Mouse (Mus musculus) forebrain, embryonic 15.5 days (tissue): Measurements from ENCODE around the gene Gns. TPM values are rescaled to one million over a fixed set of nuclear protein-coding genes. Genes with fewer than 3 reads are reported as not detected.
"Not testable (repeated sequence)": the region's sequence is repeated elsewhere in the genome, so short reads cannot be mapped to it uniquely, and the experiment has no call there.

Source experiments
- ATAC-seq: fragments of 200-750 bp; cut with Nextera tagmentation; replicated peaks from 2 replicates; pipeline ENCODE4 v1.8.0; 2017; ENCODE audit warnings: mild to moderate bottlenecking, moderate TSS enrichment, moderate library complexity
- H3K27ac ChIP-seq: fragments of 300-500 bp; sonication (generic); replicated peaks from 2 replicates; pipeline ENCODE4 v1.5.1; 2015; ENCODE audit warnings: mild to moderate bottlenecking, inconsistent platforms
- H3K27me3 ChIP-seq: fragments of 300-500 bp; sonication (generic); 2 replicates; pipeline ENCODE4 v1.6.1; 2015; ENCODE audit warnings: inconsistent platforms
- H3K36me3 ChIP-seq: fragments of 300-500 bp; sonication (generic); 2 replicates; pipeline ENCODE4 v1.6.1; 2015; ENCODE audit warnings: mild to moderate bottlenecking, inconsistent platforms
- H3K4me1 ChIP-seq: fragments of 300-500 bp; sonication (generic); 2 replicates; pipeline ENCODE4 v1.6.1; 2015; ENCODE audit warnings: inconsistent platforms
- H3K4me2 ChIP-seq: fragments of 300-500 bp; sonication (generic); replicated peaks from 2 replicates; pipeline ENCODE4 v1.6.1; 2015; ENCODE audit warnings: mild to moderate bottlenecking, inconsistent platforms
- H3K4me3 ChIP-seq: fragments of 300-500 bp; sonication (generic); 2 replicates; pipeline ENCODE4 v1.5.1; 2015; ENCODE audit warnings: mild to moderate bottlenecking, inconsistent platforms
- H3K9ac ChIP-seq: fragments of 300-500 bp; sonication (generic); replicated peaks from 2 replicates; pipeline ENCODE4 v1.6.1; 2015; ENCODE audit warnings: mild to moderate bottlenecking, inconsistent platforms
- H3K9me3 ChIP-seq: fragments of 300-500 bp; sonication (generic); 2 replicates; pipeline ENCODE4 v1.6.1; 2016; ENCODE audit warnings: inconsistent platforms
- WGBS: fragments of 180-500 bp; shearing (Covaris S2); methylation state at CpG from one replicate; pipeline ENCODE4 v1.1.7; 2015; ENCODE audit warnings: mixed read lengths; 5-methylcytosine and 5-hydroxymethylcytosine counted together
- polyA plus RNA-seq: library from polyadenylated mRNA; unstranded; fragments of >200 nt; fragmentation: Nextera tagmentation; extraction: Ambion mirVana; gene quantifications from 2 replicates; pipeline ENCODE4 v1.2.1, GENCODE M21; 2015

The Gns gene
- 30.3 and 34.7 TPM in 2 replicates for polyA plus RNA-seq

DNA sequence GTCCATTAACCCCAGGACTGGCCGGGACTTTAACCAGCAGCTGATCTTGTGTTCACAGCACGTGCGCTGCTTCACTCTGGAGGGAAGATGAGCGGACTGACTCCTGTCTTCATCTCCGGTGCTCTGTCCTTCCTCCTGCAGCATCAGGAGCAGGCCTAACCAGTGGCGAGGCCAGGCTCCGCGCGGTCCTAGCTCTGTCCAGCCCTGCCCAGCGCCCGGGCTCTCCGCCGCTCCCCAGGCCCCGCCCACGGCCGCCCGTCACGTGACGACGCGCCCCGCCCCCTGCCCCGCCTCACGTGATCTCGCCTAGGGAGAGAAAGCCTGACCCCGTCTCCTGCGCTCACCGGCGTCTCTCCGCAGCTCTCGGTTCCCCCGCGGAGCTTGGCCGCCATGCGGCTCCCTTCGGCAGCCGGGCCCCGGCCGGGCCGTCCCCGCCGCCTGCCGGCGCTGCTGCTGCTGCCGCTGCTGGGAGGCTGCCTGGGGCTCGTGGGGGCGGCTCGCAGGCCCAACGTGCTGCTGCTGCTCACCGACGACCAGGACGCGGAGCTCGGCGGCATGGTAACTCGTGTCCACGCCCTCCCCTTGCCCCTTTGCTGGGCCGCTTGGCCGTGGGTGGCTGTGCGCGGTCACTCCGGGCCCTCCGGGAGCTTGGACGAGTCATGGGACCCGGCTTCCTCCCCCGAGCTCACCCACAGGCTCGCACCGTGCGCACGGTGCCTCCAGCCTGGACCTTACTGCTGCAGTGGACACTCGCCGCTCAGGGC lies at the start of gene Gns:
Gene Gns, plus strand, starts transcription at position 290 of the 764 bp plus-strand sequence.
- peak; percentile 97 for ATAC-seq
- Histone ChIP-seq H3K4me3 (peak within 1 kb of the TSS; percentile 92), H3K27ac (peak within 1 kb of the TSS; percentile 55; the same call in 1 of the 2 replicates), H3K9ac (peak within 1 kb of the TSS; percentile 87), H3K27me3 (no peaks in the 10 kb centered on the region), H3K4me2 (peak within 1 kb of the TSS; percentile 63), H3K36me3 (no peaks in the 10 kb centered on the region), H3K4me1 (peaks cover 26% of the 10 kb centered on the region), H3K9me3 (no peaks in the 10 kb centered on the region)
- under 1% methylated on average over 72 of the region's 72 CpGs for WGBS

DNA sequence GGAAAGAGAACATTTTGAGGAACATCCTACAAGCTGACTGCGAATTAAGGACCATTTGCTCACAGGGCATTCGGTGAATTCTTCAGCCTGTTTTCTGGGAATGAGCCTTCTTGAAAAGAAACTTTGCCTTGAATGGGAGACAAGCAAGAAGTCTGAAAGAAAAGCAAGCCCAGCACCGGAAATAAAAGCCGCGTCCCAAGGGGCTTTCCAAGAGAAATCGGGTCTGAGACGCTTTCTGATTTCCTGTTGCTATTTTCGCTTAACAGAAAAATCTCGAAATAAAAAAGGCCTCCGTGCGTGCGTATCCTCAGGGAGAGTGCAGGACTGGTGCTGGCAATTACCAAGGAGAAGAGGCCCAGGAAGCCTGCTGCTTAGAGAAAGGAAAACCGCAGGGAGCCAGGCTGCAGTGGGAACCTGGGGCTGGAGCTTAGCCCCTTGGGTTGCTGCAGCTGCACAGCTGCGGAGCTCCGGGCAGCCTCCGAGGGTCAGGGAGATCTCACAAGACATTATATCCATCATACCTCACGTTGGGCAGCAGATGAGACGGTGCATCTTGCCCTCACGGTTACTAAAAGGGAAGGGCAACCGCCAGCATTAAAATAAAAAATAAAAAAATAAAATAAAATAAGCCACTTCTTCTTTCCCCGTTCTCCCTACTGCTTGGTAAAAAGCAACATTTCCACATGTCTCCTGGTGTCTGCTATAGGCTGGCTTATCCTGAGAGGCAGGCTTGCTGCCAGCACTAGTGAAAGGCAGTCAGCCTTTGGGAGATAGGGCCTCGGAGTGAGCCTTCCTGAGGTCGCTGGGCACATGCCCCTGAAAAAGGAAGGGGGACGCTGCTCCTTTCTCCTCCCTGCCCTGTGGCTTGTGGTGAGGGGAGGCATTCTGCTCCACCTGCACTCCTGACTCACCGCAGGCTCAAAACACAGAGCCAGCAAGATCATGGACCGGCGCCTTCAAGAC lies 49.3 kb upstream of the Gns start:
- Histone ChIP-seq H3K4me3 (no peak overlapping the region), H3K4me2 (peak overlapping the region; percentile 17; the same call in 1 of the 2 replicates), H3K27me3 (peaks cover 5% of the 10 kb centered on the region; the same call in 1 of the 2 replicates), H3K9ac (no peak overlapping the region), H3K27ac (no peak overlapping the region), H3K4me1 (0 out of 2 replicates have a peak, but pooled peaks cover 8% of the 10 kb centered on the region), H3K36me3 (no peaks in the 10 kb centered on the region), H3K9me3 (no peaks in the 10 kb centered on the region)
- 24% methylated on average over 27 of the region's 27 CpGs for WGBS
- ATAC-seq = no peak

DNA sequence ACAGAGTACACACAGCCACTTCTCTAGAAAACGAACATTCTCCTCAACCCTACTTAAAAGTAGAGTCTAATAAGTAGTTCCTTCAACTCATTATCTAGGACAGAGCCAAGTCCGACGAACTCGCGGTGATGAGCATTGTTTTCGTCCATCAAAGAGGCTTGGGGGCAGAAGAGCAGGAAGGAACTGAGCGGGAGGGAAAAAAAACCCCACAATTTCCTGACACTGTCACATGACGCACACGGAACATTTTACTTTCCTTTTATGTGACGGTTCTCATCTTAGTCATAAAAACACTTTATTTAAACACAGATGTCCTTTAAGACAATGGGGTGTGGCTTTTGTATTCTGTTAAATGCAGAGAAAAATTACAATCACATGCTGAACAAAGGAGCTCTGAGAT lies 48.5 kb upstream of the Gns start:
- Histone ChIP-seq H3K36me3 (no peaks in the 10 kb centered on the region), H3K4me1 (0 out of 2 replicates have a peak, but pooled peaks cover 8% of the 10 kb centered on the region), H3K9me3 (no peaks in the 10 kb centered on the region), H3K27ac (no peak overlapping the region), H3K4me2 (no peak overlapping the region), H3K9ac (no peak overlapping the region), H3K4me3 (no peak overlapping the region), H3K27me3 (peaks cover 5% of the 10 kb centered on the region; the same call in 1 of the 2 replicates)
- no peak for ATAC-seq
- 83% methylated on average over 10 of the region's 10 CpGs for WGBS

DNA sequence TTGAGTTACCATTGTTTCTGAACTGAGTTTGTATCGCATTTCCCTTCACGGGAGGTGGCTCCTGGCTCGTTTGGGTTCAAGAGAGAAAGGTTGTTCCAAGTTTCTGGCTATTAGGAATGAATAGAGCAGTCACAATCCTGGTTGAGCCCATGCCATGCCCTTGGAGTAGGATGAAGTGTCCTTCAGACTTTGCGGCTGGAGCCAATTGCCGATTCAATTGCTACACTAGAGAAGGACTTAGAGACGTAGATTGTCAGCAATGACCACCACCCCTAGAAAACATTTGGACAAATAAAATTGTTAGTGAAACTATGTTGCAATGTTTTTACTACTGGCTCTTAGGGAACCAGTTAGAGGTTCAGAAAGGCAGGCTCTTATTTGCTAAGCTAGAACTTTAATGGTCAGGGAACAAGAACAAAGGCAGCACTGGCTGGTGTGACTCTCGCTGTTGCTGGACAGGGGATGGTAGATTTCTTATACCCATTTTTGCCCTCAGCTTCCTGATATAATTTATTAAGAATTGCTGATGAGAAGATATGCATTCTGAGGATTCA lies 46.4 kb upstream of the Gns start:
- 0 out of 2 replicates have a peak, but pooled peaks cover 8% of the 10 kb centered on the region for H3K4me1 ChIP-seq
- no peak overlapping the region for H3K4me3 ChIP-seq
- no peak overlapping the region for H3K27ac ChIP-seq
- no peaks in the 10 kb centered on the region for H3K36me3 ChIP-seq
- no peaks in the 10 kb centered on the region for H3K27me3 ChIP-seq
- no peaks in the 10 kb centered on the region for H3K9me3 ChIP-seq
- H3K9ac ChIP-seq = no peak overlapping the region
- ATAC-seq = no peak
- 67% methylated on average over 7 of the region's 7 CpGs for WGBS
- H3K4me2 ChIP-seq = no peak overlapping the region

DNA sequence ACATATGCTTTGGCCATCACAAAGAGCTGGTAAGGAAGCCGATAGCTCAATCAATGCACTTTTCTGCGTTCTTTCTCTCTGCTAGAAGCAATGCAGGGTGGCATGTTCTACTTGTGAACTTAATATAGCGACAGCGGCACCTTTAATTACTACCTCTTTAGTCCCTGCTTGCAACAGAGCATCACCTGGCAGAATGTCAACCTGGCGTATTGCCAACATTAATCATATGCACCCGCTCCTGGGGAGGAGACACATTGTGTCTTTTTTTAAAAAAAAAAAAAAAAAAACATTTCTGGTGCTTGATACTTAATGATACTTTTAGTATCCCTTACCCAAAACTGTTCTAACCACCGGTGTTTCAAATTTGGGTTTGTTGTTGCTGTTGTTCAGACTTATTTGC lies 41.4 kb upstream of the Gns start:
- Histone ChIP-seq H3K36me3 (no peaks in the 10 kb centered on the region), H3K4me1 (0 out of 2 replicates have a peak, but pooled peaks cover 3% of the 10 kb centered on the region), H3K9ac (no peak overlapping the region), H3K9me3 (no peaks in the 10 kb centered on the region), H3K4me2 (no peak overlapping the region), H3K27me3 (no peaks in the 10 kb centered on the region), H3K4me3 (no peak overlapping the region), H3K27ac (no peak overlapping the region; the same call in 1 of the 2 replicates)
- no peak for ATAC-seq
- 53% methylated on average over 7 of the region's 7 CpGs for WGBS

DNA sequence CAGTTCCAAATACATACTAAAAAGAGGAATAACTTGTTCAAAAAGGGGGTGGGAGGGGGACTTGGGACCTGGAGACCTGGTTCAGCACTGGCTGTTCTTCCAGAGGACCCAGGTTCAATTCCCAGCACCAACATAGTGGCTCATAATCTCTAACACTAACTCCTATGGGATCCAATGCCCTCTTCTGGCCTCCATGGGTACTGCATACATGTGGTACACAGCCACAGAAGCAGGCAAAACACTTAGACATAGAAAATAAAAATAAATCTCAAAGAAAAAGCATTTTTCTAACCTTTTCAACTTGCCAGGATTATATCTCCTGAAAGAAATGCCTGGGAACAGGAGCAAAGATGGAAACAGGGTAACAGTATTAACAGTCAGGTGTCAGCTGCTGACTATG lies 38.7 kb upstream of the Gns start:
- H3K4me1 ChIP-seq = 0 out of 2 replicates have a peak, but pooled peaks cover 3% of the 10 kb centered on the region
- no peaks in the 10 kb centered on the region for H3K9me3 ChIP-seq
- no peak for ATAC-seq
- H3K4me2 ChIP-seq = no peak overlapping the region
- no peaks in the 10 kb centered on the region for H3K27me3 ChIP-seq
- H3K4me3 ChIP-seq = no peak overlapping the region
- no peak overlapping the region for H3K27ac ChIP-seq
- H3K9ac ChIP-seq = no peak overlapping the region
- H3K36me3 ChIP-seq = no peaks in the 10 kb centered on the region

DNA sequence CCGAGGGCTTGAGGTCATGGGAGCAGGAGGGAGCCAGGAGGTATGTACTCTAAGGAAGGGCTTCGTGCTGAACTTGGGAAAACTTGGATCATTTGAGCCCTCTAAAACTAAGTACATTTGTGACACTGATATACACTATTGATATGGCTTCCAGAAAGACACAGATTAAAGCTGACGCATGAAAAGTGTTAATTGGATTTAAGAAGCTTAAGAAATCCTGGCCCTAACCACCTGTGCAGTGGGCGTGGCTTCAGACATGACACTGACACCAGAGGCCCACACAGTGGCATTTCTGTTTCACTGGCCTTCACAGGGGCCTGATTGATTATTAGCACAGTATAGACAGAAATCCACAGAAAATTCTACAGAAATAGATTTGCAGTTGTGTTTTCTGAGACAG lies 35.3 kb upstream of the Gns start:
- 71% methylated on average over 4 of the region's 4 CpGs for WGBS
- H3K27ac ChIP-seq = no peak overlapping the region
- no peaks in the 10 kb centered on the region for H3K9me3 ChIP-seq
- H3K36me3 ChIP-seq = no peaks in the 10 kb centered on the region
- H3K27me3 ChIP-seq = no peaks in the 10 kb centered on the region
- no peak for ATAC-seq
- no peak overlapping the region for H3K4me2 ChIP-seq
- no peak overlapping the region for H3K4me3 ChIP-seq
- no peak overlapping the region for H3K9ac ChIP-seq
- no peaks in the 10 kb centered on the region for H3K4me1 ChIP-seq

DNA sequence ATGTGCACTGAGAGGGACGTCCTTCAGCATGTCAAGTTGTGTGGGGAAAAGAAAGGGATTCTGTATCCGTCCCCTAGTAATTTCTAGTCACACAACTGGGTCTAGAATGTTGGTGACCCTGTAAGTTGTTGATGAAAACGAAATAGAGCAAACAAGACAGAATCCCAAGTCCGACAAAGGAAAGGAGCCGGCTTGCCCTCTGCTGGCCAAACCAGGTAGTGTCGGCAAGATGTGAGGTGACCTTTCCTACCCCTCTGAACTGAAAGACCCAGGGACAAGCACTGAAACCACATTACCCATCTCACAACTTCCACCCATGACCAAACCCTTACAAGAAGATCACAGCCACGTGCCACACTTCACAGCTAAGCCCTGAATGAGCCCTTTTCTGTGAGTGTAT lies 34.0 kb upstream of the Gns start:
- 14% methylated on average over 7 of the region's 7 CpGs for WGBS
- ATAC-seq = no peak

DNA sequence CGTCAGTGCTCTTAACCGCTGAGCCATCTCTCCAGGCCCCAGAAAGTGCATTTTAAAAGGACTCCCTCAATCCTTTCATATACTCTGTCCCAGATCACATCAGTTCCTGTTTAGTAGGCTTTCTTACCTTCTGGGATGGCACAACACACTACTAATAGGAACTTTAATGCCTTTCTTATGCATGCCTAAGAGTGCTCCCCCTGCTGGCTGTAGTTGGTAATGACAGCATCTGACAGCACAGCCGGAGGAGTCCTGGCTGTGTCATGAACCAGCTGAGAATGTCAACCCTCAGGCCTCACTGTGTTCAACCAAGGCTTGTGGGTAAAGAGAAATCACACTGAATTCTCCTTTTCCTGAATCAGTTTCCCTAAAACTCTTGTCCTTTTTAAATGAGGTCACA lies 30.3 kb upstream of the Gns start:
- H3K4me1 ChIP-seq = no peaks in the 10 kb centered on the region
- no peak overlapping the region for H3K4me2 ChIP-seq
- no peaks in the 10 kb centered on the region for H3K9me3 ChIP-seq
- 77% methylated on average over 3 of the region's 3 CpGs for WGBS
- H3K4me3 ChIP-seq = no peak overlapping the region
- H3K27me3 ChIP-seq = no peaks in the 10 kb centered on the region
- H3K27ac ChIP-seq = no peak overlapping the region
- no peak for ATAC-seq
- H3K36me3 ChIP-seq = no peaks in the 10 kb centered on the region
- no peak overlapping the region for H3K9ac ChIP-seq

More for the DNA sequence above, 34.0 kb upstream of the Gns start:
- Histone ChIP-seq H3K9me3 (no peaks in the 10 kb centered on the region), H3K27ac (no peak overlapping the region), H3K27me3 (no peaks in the 10 kb centered on the region), H3K9ac (no peak overlapping the region), H3K36me3 (no peaks in the 10 kb centered on the region), H3K4me2 (no peak overlapping the region), H3K4me3 (no peak overlapping the region), H3K4me1 (no peaks in the 10 kb centered on the region)

DNA sequence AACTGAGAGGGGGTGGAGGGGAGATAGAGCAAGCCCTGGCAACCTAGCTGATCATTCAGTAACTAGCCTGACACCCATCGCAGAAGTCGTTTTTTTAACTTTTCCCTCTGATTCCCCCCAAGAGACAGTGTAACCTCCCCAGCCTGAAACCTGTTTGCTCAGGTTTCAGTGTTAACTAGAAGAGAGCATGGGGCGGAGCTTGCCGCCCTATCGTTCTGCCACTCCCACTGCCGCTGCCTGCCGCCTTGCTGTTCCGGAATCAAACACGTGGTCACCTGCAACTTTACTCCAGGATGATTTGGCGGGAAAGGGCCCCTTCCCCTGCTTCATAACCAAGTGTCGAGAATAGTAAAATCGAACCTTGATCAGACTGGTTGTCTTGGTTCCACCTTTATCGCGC lies 28.4 kb upstream of the Gns start:
- not testable (repeated sequence) for H3K27me3 ChIP-seq, H3K4me2 ChIP-seq, ATAC-seq, H3K4me3 ChIP-seq, H3K27ac ChIP-seq, H3K9me3 ChIP-seq, H3K9ac ChIP-seq, H3K36me3 ChIP-seq
- 81% methylated on average over 14 of the region's 14 CpGs for WGBS
- peaks cover 16% of the 10 kb centered on the region; the same call in 1 of the 2 replicates for H3K4me1 ChIP-seq

DNA sequence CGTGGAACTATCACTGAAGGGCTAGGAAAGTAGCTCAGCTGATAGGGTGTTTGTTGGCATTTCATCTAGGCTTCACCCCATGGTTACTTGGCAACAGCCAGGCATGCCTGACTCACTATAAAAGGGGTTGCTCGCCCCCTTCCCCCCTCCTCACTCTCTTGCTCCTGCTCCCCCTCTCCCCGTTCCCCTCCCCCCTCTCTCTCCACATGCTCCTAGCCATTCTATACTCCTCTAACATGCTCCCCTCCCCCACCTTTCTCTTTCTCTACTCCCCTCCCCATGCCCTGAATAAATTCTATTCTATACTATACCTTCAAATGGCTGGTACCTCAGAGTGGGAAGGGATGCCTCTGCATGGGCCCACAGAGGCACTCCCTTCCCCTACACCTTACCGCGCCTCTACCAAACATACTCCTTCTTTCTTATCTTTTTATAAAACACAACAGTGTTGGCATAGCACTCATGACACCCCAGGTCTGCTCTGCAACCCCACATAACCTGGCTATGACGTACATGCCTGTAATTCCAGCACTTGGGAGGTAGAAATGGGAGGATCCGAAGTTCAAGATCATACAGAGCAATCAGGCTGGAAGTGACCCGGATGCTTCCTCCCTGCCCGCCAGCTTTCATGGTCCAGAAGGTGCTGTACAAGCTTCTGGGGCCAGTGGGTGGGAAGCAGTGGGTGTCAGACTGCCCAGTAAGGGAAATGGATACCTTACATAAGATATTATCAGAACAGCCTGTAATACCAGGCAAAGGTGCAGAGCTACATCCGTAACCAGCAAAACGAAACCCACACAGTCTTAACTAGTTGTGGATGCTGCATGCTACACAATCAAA lies 23.9 kb upstream of the Gns start:
- Histone ChIP-seq H3K9ac (no peak overlapping the region), H3K27ac (no peak overlapping the region), H3K27me3 (no peaks in the 10 kb centered on the region), H3K36me3 (no peaks in the 10 kb centered on the region), H3K4me1 (peaks cover 16% of the 10 kb centered on the region; the same call in 1 of the 2 replicates), H3K9me3 (no peaks in the 10 kb centered on the region), H3K4me3 (no peak overlapping the region), H3K4me2 (no peak overlapping the region)
- WGBS = 53% methylated on average over 11 of the region's 11 CpGs
- ATAC-seq = peak; percentile 72
